Mouse (Mus musculus): ENCODE results near the gene Hist1h2ba.
A peak's percentile ranks its signal among the peaks of the same experiment; 100 is the strongest.

The Hist1h2ba gene

GRCm38 (mm10) chr13:23933421-23934210 lies at the start of gene Hist1h2ba:
Gene Hist1h2ba (minus strand): TSS chr13:23934156.
- DNase-seq (ENCODE audit: low spot score), result no peak

GRCm38 (mm10) chr13:23972271-23972670 lies 38.3 kb upstream of the Hist1h2ba start:
- no peak for DNase-seq (ENCODE audit: low spot score)

DNA sequence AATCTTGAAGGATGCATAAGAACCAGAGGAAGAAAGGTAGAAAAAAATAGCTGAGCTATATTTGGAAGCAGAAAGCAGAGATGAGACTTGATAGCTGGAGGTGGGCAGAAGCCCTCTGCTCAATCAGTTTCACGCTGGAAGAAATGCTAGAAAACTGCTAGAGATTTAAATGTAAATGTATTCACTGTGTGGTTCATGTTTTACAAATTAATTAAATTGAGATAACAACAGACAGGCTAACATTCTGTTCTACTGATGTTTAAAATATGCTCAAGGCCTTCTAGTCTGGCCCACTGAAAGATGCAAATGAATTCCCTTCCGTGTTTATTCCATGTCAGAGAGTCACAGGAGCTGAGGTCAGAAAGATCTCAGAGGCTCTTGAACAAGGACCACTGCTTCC lies 37.9 kb upstream of the Hist1h2ba start:
- DNase-seq (ENCODE audit: low spot score), result no peak

DNA sequence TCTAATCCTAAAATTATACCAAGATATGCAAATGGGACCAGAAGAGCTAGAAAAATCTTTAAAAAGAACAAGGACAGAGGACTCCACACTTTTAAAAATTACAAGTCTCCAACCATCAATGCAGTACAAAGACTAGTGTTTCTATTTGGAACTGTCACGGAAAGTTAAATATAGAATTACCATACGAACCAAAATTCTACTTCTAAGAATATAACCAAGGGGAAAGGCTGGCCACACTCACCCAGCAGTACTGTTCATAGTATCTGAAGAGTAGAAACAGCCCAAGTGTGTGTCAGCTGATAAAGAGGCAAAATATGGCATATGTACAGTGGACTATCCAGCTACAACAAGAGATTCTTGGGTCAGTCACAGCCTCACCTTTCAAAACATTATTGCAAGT lies 31.0 kb upstream of the Hist1h2ba start:
- no peak for DNase-seq (ENCODE audit: low spot score)

GRCm38 (mm10) chr13:23959776-23960175 lies 25.8 kb upstream of the Hist1h2ba start:
- no peak for DNase-seq (ENCODE audit: low spot score)

GRCm38 (mm10) chr13:23950928-23951327 lies 17.0 kb upstream of the Hist1h2ba start:
- no peak for DNase-seq (ENCODE audit: low spot score)

DNA sequence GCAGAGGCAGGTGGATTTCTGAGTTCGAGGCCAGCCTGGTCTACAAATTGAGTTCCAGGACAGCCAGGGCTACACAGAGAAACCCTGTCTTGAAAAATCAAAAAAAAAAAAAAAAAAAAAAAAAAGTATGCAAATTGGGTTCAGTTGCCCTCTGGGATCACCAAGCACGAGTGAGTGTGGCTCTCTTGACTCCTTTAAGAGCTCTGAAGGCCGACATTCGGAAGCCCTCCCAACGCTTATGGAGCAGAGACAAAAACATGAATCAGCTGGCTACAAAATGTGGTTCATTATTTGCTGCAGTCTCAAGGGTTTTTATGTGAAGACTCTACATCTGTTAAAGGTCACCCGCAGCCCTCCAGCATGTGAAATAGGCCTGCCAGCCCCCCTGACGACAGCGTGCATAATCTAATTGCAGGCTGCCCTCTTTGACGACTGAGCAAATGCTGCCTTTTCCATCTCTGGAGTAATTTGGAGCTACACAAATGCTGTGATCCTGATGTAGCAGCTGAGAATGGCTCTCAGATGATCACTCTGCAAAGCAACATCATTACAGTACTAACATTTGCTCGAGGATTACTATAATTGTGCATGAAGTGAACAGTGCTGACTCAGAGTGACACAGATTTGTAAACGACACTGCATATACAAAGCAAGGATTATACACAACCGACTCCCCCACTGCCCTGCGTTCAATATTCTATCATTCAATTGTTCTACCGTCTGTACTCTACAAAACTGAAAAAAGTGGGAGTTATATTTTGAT lies 15.7 kb upstream of the Hist1h2ba start:
- DNase-seq (ENCODE audit: low spot score), result no peak

GRCm38 (mm10) chr13:23946254-23946653 lies 12.3 kb upstream of the Hist1h2ba start:
- no peak for DNase-seq (ENCODE audit: low spot score)

DNA sequence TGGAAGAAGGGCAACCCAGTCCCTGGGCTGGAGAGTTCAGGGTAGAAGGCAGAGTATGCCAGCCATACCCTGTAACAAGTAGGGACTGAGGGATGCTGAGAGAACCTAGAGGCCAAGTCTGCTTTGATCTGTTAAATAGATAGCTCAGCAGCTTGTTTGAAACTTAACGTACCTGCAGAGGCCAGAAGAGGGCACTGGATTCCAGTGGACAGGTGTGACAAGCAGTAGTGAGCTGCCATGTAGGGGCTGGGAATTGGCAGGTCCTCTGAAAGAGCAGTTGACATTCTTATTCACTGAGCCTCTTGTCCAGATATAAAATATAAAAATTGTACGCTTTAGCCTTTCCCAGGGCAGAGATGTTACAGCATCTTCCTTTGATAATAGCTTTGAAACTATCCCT lies 8.9 kb upstream of the Hist1h2ba start:
- no peak for DNase-seq (ENCODE audit: low spot score)

GRCm38 (mm10) chr13:23940291-23940690 lies 6.3 kb upstream of the Hist1h2ba start:
- no peak for DNase-seq (ENCODE audit: low spot score)

DNA sequence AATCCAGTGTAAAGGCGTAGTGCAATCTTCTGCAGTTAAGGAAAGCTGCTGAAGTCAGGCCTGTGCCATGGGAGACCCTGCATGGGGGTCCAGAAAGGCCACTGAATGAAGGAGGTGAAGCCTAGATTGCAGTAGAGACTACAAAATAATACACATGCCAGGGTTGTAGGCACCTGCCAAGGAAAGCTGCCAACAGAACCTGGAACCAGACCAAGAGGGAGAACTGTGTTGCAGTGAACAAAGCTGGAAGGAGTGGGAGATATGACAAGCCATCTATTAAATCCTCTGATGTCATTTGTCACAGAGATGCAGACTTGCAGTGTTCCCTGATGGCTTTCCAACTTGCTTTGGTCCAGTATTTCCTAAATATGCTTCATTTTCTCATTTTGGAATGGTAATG lies 4.7 kb upstream of the Hist1h2ba start:
- DNase-seq (ENCODE audit: low spot score), result peak; percentile 31

DNA sequence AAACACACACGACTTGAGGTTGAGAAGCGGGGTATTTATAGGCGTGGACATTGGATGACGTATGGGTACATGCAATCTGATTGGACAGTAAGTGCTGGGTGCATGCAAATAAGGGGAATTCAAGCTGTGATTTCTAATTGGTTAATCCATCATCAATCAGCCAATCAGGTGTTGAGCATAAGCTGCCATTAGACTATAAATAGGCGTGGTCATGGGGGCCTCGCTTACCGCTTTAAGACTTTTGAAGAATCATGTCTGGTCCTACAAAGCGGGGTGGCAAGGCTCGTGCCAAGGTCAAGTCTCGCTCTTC lies 210 bp upstream of the Hist1h2ba start, which contains the start of gene Hist1h2aa:
TSS of gene Hist1h2aa (plus strand) at position 252 of the 310 bp plus-strand sequence.
- no peak for DNase-seq (ENCODE audit: low spot score)

- no peak for DNase-seq (ENCODE audit: low spot score)
Measured at GRCm38 (mm10) chr13:23930904-23931303, 3.1 kb downstream of the Hist1h2ba start.

- no peak for DNase-seq (ENCODE audit: low spot score)
Measured at GRCm38 (mm10) chr13:23930461-23930860, 3.5 kb downstream of the Hist1h2ba start.

DNA sequence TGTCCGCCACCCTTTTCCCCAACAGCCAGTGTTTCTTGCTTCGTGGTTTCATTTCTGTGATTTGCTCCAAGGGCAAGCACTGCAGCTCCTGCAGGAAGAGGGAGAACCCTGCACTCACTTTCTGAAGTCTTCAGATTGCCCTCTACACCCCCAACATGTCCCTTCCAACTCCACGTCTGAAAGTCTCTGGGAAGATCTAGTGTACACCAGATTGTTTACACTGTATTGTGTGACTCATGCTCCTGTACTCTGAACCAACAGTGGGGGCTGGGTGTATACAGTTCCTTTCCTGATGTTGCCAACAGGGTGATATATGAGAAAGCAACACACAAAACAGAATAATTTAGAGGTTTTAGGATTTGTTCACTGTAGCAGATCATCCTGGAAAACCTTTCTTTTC lies 5.3 kb downstream of the Hist1h2ba start:
- no peak for DNase-seq (ENCODE audit: low spot score)

DNA sequence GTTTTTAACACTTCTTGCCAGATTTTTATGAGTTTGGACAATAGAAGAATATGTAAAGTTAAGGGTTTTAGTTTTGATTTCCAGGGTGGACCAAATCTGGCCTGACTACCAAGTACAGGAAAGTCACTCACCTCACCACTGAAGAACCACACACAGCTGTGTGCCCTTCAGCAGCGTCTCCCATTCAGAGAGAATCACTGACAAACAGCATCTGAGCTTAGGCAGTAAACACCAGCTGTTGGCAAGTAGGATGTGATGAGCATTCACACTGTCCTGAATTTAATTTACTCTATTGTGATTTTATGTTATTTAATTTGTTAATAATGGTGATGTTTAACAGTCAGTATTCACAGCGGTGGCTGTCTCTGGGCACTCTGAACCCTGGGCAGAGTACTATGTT lies 8.2 kb downstream of the Hist1h2ba start:
- DNase-seq (ENCODE audit: low spot score), result no peak

DNA sequence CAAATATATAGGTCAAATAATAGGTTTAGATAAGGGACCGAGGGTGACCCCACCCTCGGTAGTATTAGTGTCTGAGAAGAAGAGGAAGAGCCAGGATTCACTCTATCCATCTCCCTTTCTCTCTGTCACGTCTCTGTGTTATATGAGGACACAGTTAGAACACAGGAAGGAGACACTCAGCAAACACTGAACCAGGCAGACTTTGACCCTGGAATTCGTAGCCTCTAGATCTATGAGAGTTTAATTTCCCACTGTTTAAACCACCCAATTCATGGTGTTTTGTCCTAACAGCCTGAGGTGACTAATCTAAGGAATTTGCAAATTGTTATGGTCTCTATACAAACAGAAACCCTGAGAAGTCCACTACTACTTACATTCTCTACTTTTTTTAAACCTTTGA lies 16.3 kb downstream of the Hist1h2ba start:
- DNase-seq (ENCODE audit: low spot score), result no peak

GRCm38 (mm10) chr13:23916132-23916531 lies 17.8 kb downstream of the Hist1h2ba start:
- DNase-seq (ENCODE audit: low spot score), result no peak

DNA sequence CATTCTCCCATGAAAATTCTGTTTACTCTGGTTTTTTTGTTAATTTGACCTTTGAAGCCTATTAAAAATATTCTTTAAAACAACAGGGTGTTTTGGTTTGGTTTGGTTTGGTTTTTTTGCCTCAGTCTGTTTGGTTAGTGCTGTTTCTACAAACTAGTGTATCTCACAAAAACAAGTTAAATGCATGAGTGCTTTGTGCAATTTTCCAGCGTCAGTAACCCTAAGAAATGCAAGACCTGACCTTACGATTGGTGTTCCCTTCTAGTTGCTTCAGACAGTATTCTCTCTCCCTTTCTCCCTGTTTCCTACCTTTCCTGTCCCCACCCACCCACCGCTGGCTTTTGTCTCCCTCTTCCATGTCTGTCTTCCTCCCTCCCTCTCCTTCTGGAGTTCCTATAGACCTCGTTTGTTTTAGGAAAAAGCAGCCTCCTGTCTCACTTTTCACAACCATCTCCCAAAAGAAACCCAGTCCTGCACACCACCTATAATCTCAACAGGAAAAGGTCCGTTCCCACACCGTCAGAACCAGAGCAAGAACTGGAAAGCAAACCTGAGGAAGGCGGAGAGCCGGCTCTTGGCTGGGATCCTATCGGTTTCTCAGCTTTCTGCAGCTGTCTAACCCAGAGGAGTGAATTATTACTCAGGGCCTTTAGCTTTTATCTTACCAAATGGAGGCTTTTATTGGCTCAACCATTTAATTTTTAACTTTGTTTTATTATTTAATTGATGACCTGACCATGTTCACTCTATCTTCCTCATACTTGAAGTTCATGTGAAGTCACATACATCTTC lies 19.4 kb downstream of the Hist1h2ba start, which contains the start of gene Slc17a4:
TSS of gene Slc17a4 (minus strand) at position 634 of the 792 bp plus-strand sequence.
- DNase-seq (ENCODE audit: low spot score), result no peak

DNA sequence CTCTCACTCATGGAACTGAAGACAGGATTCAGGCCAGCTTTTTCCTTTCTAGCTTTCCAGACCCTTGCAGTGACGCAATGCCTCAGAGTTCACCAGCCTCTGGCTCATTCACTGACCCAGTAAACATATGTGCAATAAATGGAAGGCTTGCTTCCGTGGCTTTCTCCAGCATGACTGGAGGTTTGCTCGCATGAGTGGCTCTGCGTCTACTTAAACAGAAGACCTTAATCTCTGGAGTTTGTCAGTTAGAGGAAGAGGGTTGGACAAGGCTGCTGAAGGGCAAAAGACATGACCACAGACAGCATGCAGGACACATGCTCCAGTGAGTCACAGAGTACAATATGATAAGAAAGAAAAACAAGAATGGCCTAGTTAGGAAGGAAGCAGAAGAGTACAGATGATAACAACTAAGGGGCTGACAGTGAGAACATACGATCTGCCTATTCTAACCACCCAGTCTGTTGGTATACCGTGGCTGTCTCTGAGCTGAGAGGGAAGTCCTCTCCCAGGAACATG lies 20.1 kb downstream of the Hist1h2ba start:
- DNase-seq (ENCODE audit: low spot score), result no peak

DNA sequence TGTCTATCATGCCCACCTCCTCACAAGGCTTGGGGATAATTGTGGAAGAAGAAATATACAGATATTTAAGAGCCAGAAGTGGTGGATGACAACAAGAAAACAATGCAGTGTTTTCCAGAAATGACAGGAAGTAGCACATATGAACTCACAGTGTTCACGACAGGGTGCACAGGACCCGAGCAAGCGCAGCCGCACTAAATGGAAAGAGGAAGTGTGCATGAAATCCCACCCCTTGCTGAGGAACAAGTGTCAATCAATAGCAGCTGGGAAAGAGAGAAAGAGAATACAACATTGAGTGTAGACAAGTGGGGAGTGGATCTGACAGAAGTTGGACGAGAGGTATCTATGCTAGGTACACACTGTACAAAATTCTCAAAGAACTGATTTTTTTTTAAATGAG lies 22.6 kb downstream of the Hist1h2ba start:
- DNase-seq (ENCODE audit: low spot score), result no peak

GRCm38 (mm10) chr13:23910121-23910520 lies 23.8 kb downstream of the Hist1h2ba start:
- DNase-seq (ENCODE audit: low spot score), result no peak
